Mouse (Mus musculus) kidney, postnatal 0 days (tissue): ENCODE measurements around the gene Lage3. TPM values are rescaled to one million over a fixed set of nuclear protein-coding genes. Genes with fewer than 3 reads are reported as not detected.

ENCODE experiments used
- ATAC-seq: fragments of 200-750 bp; cut with Nextera tagmentation; replicated peaks from 2 replicates; pipeline ENCODE4 v1.8.0; 2017; ENCODE audit warnings: low read depth, moderate number of reproducible peaks, moderate TSS enrichment, moderate library complexity; ENCODE audit not compliant: low FRiP score
- DNase-seq: peaks from one replicate; pipeline ENCODE4 v3.0.0-alpha.2; 2016; ENCODE audit warnings: low spot score
- H3K27ac ChIP-seq: fragments of 300-500 bp; sonication (generic); 2 replicates; pipeline ENCODE4 v1.5.1; 2014; ENCODE audit warnings: mild to moderate bottlenecking
- H3K27me3 ChIP-seq: fragments of 300-500 bp; sonication (generic); 2 replicates; pipeline ENCODE4 v1.6.1; 2014; ENCODE audit warnings: low read length, mixed read lengths; ENCODE audit not compliant: insufficient read depth
- H3K36me3 ChIP-seq: fragments of 300-500 bp; sonication (generic); 2 replicates; pipeline ENCODE4 v1.6.1; 2014; ENCODE audit warnings: low read length, mixed read lengths; ENCODE audit not compliant: insufficient read depth
- H3K4me1 ChIP-seq: fragments of 300-500 bp; sonication (generic); replicated peaks from 2 replicates; pipeline ENCODE4 v1.6.1; 2014; ENCODE audit warnings: antibody characterized with exemption, low read length, mixed read lengths; ENCODE audit not compliant: insufficient read depth
- H3K4me2 ChIP-seq: fragments of 300-500 bp; sonication (generic); 2 replicates; pipeline ENCODE4 v1.6.1; 2014; ENCODE audit warnings: mild to moderate bottlenecking, low read length, moderate library complexity, mixed read lengths
- H3K4me3 ChIP-seq: fragments of 300-500 bp; sonication (generic); replicated peaks from 2 replicates; pipeline ENCODE4 v1.5.1; 2014; ENCODE audit warnings: low read depth, low read length
- H3K9ac ChIP-seq: fragments of 300-500 bp; sonication (generic); 2 replicates; pipeline ENCODE4 v1.6.1; 2014; ENCODE audit warnings: low read depth, low read length
- H3K9me3 ChIP-seq: fragments of 300-500 bp; sonication (generic); replicated peaks from 2 replicates; pipeline ENCODE4 v1.6.1; 2016; ENCODE audit warnings: low read length, inconsistent platforms, mixed read lengths
- CTCF ChIP-seq: IDR thresholded peaks from 2 replicates; pipeline ENCODE4 v1.5.1; 2016; ENCODE audit warnings: antibody characterized with exemption, low read depth, mild to moderate bottlenecking, moderate library complexity
- WGBS: fragments of 180-500 bp; shearing (Covaris S2); extraction: QIAGEN DNeasy Blood & Tissue Kit; methylation state at CpG from one replicate; pipeline ENCODE4 v1.1.7; 2014; 5-methylcytosine and 5-hydroxymethylcytosine counted together
- polyA plus RNA-seq: library from polyadenylated mRNA; unstranded; fragments of >200 nt; fragmentation: Nextera tagmentation; extraction: Ambion mirVana; gene quantifications from 2 replicates; pipeline ENCODE4 v1.2.1, GENCODE M21; 2015

Lage3 gene
- polyA plus RNA-seq: 134 and 138 TPM in 2 replicates

DNA sequence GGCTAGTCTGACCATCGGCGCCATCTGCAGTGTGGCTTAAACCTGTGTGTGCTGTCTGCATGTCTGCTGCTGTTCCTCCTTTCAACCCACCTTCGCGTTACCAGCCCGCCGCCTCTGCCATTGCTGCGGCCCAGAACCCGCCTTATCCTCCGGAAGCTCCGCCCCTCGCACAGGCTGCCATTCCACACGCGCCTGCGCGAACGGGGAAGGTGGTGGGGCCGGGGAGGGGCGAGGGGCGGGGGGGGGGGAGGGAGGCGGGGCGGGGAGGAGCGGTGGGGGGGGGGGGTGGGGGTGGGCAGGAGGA, at the start of gene Lage3:
Lage3 (minus strand) TSS at position 152 of the 304 bp plus-strand sequence.
- no peak for TF ChIP-seq CTCF
- WGBS: 19% methylated on average over 11 of the region's 22 CpGs
- Histone ChIP-seq H3K36me3 (no peaks in the 10 kb centered on the region), H3K4me3 (peak within 1 kb of the TSS; percentile 47), H3K4me1 (no peaks in the 10 kb centered on the region), H3K27ac (peak within 1 kb of the TSS; percentile 36; the same call in 1 of the 2 replicates), H3K9ac (peak within 1 kb of the TSS; percentile 53), H3K9me3 (no peaks in the 10 kb centered on the region), H3K27me3 (no peaks in the 10 kb centered on the region), H3K4me2 (peak within 1 kb of the TSS; percentile 58)
- ATAC-seq: peak; percentile 72
- DNase-seq: peak; percentile 87

GRCm38 (mm10) chrX:74400136-74400535, 46.7 kb upstream of the Lage3 start:
- Histone ChIP-seq H3K27ac (no peak overlapping the region), H3K27me3 (no peaks in the 10 kb centered on the region), H3K4me1 (no peaks in the 10 kb centered on the region), H3K4me3 (no peak overlapping the region), H3K36me3 (no peaks in the 10 kb centered on the region), H3K9ac (no peak overlapping the region), H3K4me2 (no peak overlapping the region), H3K9me3 (no peaks in the 10 kb centered on the region)
- WGBS: 86% methylated on average over 3 of the region's 3 CpGs
- no peak for ATAC-seq
- no peak for DNase-seq
- TF ChIP-seq CTCF: no peak

- H3K9ac ChIP-seq: peak within 1 kb of the TSS; percentile 74
- 25% methylated on average over 30 of the region's 30 CpGs for whole genome bisulfite sequencing
- ATAC-seq: peak; percentile 100
- H3K9me3 ChIP-seq: no peaks in the 10 kb centered on the region
- peak; percentile 71 for TF ChIP-seq CTCF
- H3K27me3 ChIP-seq: no peaks in the 10 kb centered on the region
- peak within 1 kb of the TSS; percentile 57 for H3K4me2 ChIP-seq
- no peaks in the 10 kb centered on the region for H3K36me3 ChIP-seq
- H3K4me1 ChIP-seq: no peaks in the 10 kb centered on the region
- peak within 1 kb of the TSS; percentile 93 for H3K27ac ChIP-seq
- peak; percentile 94 for DNase-seq
- peak within 1 kb of the TSS; percentile 51 for H3K4me3 ChIP-seq
Measured at GRCm38 (mm10) chrX:74392535-74393443, 39.4 kb upstream of the Lage3 start, which contains the start of the genes Fam3a and Ikbkg. Fam3a (minus strand) TSS chrX:74393272. Ikbkg (plus strand) TSS chrX:74393290.

DNA sequence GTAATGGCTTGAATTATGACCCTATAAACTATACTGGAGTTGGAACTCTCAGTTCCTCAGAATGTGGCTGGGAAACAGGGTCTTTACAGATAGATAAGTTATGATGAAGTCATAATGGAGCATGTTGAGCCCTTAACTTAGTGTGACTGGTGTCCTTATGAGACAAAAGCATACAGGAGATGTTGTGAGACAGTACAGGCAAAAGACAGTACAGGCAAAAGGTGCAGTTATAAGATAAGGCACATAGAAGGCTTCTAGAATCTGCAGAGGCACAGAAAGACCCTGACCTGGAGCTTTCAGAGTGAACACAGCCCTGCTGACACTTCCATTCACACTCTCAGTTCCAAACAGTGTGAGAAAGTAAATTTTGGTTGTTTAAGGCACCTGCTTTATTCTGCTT, 34.7 kb upstream of the Lage3 start:
- ATAC-seq (no peak), DNase-seq (no peak)
- H3K9ac ChIP-seq: no peak overlapping the region
- no peak overlapping the region for H3K27ac ChIP-seq
- no peaks in the 10 kb centered on the region for H3K4me1 ChIP-seq
- no peak overlapping the region for H3K4me3 ChIP-seq
- H3K4me2 ChIP-seq: no peak overlapping the region
- 0 out of 2 replicates have a peak, but pooled peaks cover 5% of the 10 kb centered on the region for H3K36me3 ChIP-seq
- TF ChIP-seq CTCF: no peak
- no peaks in the 10 kb centered on the region for H3K9me3 ChIP-seq
- no peaks in the 10 kb centered on the region for H3K27me3 ChIP-seq

- Histone ChIP-seq H3K4me1 (no peaks in the 10 kb centered on the region), H3K36me3 (0 out of 2 replicates have a peak, but pooled peaks cover 5% of the 10 kb centered on the region), H3K27me3 (no peaks in the 10 kb centered on the region), H3K4me2 (no peak overlapping the region), H3K9ac (no peak overlapping the region), H3K4me3 (no peak overlapping the region), H3K9me3 (no peaks in the 10 kb centered on the region), H3K27ac (no peak overlapping the region)
- 80% methylated on average over 2 of the region's 2 CpGs for WGBS
- no peak for ATAC-seq
- no peak for DNase-seq
- no peak for TF ChIP-seq CTCF
Measured at GRCm38 (mm10) chrX:74384451-74384850, 31.0 kb upstream of the Lage3 start.

GRCm38 (mm10) chrX:74372888-74373549, 19.6 kb upstream of the Lage3 start, which contains the start of the genes Ubl4a and Slc10a3:
Ubl4a (minus strand) TSS chrX:74373218.
Slc10a3 (minus strand) TSS chrX:74373349.
- Histone ChIP-seq H3K9me3 (no peaks in the 10 kb centered on the region), H3K4me3 (peak within 1 kb of the TSS; percentile 37), H3K27ac (no peak within 1 kb of the TSS), H3K36me3 (no peaks in the 10 kb centered on the region), H3K4me2 (peak within 1 kb of the TSS; percentile 65), H3K9ac (peak within 1 kb of the TSS; percentile 51), H3K4me1 (no peaks in the 10 kb centered on the region), H3K27me3 (no peaks in the 10 kb centered on the region)
- ATAC-seq (peak; percentile 92), DNase-seq (peak; percentile 89)
- TF ChIP-seq CTCF: no peak
- WGBS: 27% methylated on average over 32 of the region's 32 CpGs
